ENCODE assay signal across 8 mouse cellular contexts in genomic region chr14:45219281-45220089, GRCm38 (mm10). TPM values are rescaled to one million over a fixed set of nuclear protein-coding genes. Genes with fewer than 3 reads are reported as not detected.
A peak's percentile ranks its signal among the peaks of the same experiment; 100 is the strongest.
DNase-seq lines count a peak whose midpoint lies in the region; ATAC-seq lines count a peak whose summit lies in the region.

Gene Gpr137c (plus strand): TSS chr14:45219717.

- H3K4me3 ChIP-seq in intestine, embryonic 14.5 days (ENCODE audit: low read depth, low read length) = peak within 1 kb of the TSS; percentile 81

- WGBS in intestine, embryonic 14.5 days = under 1% methylated on average over 62 of the region's 86 CpGs

- ATAC-seq in intestine, embryonic 14.5 days (replicated peaks; ENCODE audit: low FRiP score, low TSS enrichment, low read depth) = peak; percentile 98
- peak; percentile 94 for ATAC-seq in megakaryocyte progenitor cell, adult 5-6 weeks (replicated peaks; ENCODE audit: poor library complexity)

- no peaks in the 10 kb centered on the region for H3K27me3 ChIP-seq in intestine, embryonic 14.5 days (replicated peaks; ENCODE audit: control insufficient read depth, insufficient read depth, low read length)

- peak within 1 kb of the TSS; percentile 78 for H3K9ac ChIP-seq in intestine, embryonic 14.5 days (ENCODE audit: low read length)

- intact Hi-C loops in gastrocnemius, postnatal 36 days (cut with DNase I) = loop anchor here (10.0 kb wide), 2 partner anchors 75 to 95 kb away; partner anchors contain the start of gene Ero1l
- intact Hi-C loops in left cerebral cortex, postnatal 10 days (cut with DNase I) = no loop called here

- peak within 1 kb of the TSS; percentile 94 for H3K4me2 ChIP-seq in intestine, embryonic 14.5 days (ENCODE audit: low read length)

- peak; percentile 98 for DNase-seq in adrenal gland, postnatal 10 days
- DNase-seq in embryo, embryonic 9.5 days (ENCODE audit: extremely low spot score) = peak; percentile 96
- DNase-seq in gastrocnemius, postnatal 36 days = peak; percentile 93 to 99
- peak; percentile 94 for DNase-seq in intestine, embryonic 14.5 days (ENCODE audit: low spot score)
- peak; percentile 98 to 100 for DNase-seq in left cerebral cortex, postnatal 10 days (ENCODE audit: extremely low spot score in 1 of 2, low spot score in 2 of 2)
- DNase-seq in right cerebral cortex, postnatal 10 days (ENCODE audit: low spot score in 2 of 2) = peak; percentile 99 to 100
- DNase-seq in urinary bladder, postnatal 14 days (ENCODE audit: low spot score) = peak; percentile 99

- H3K4me1 ChIP-seq in intestine, embryonic 14.5 days (replicated peaks; ENCODE audit: control insufficient read depth, insufficient read depth, low read length) = peaks cover 3% of the 10 kb centered on the region; the same call in 1 of the 2 replicates

- H3K9me3 ChIP-seq in intestine, embryonic 14.5 days (ENCODE audit: control insufficient read depth, low read length) = no peaks in the 10 kb centered on the region

- H3K36me3 ChIP-seq in intestine, embryonic 14.5 days (ENCODE audit: control insufficient read depth, insufficient read depth, low read length) = no peaks in the 10 kb centered on the region

- H3K27ac ChIP-seq in intestine, embryonic 14.5 days (ENCODE audit: low read depth) = peak within 1 kb of the TSS; percentile 93

RNA-seq across cellular contexts. Expression of gene Gpr137c, which starts in this region (rescaled TPM):
- total RNA-seq in adrenal gland, postnatal 10 days (2021) = 1 to 10 TPM; 1.1 to 3.4 TPM
- total RNA-seq in gastrocnemius, postnatal 36 days (2021) = 1 to 10 TPM; 2.0 to 3.4 TPM
- 3.6 and 4.2 TPM in 2 replicates for polyA plus RNA-seq in intestine, embryonic 14.5 days (2014; fragmentation: Nextera tagmentation; extraction: Ambion mirVana)
- 10 to 100 TPM; 23.3 to 26.8 TPM for total RNA-seq in left cerebral cortex, postnatal 10 days (2021)
- total RNA-seq in megakaryocyte progenitor cell, adult 5-6 weeks (2015) = 1.5 and 2.2 TPM in 2 replicates
- 1.7 and 2.3 TPM in 2 replicates for total RNA-seq in megakaryocyte progenitor cell, adult 5-6 weeks (2017)

Comparison
In these comparisons a context has a peak if more than half of its experiments do, and no peak if none do; other contexts are left out.
1. Peak in every context shown above with its lines: DNase-seq, ATAC-seq, H3K4me3 ChIP-seq and H3K27ac ChIP-seq.
2. RNA of gene Gpr137c (total RNA-seq): 23.3 to 26.8 TPM in left cerebral cortex, postnatal 10 days; 2.0 to 3.4 TPM in gastrocnemius, postnatal 36 days, 1.1 to 3.4 TPM in adrenal gland, postnatal 10 days and 1.5 to 2.3 TPM in megakaryocyte progenitor cell, adult 5-6 weeks; every median in the first group is over 4 times any median in the second.